Mouse (Mus musculus): Measurements from ENCODE around the gene Rnf10. TPM values are rescaled to one million over a fixed set of nuclear protein-coding genes. Genes with fewer than 3 reads are reported as not detected.

Rnf10 gene
- total RNA-seq, 1 experiment = 134 TPM

DNA sequence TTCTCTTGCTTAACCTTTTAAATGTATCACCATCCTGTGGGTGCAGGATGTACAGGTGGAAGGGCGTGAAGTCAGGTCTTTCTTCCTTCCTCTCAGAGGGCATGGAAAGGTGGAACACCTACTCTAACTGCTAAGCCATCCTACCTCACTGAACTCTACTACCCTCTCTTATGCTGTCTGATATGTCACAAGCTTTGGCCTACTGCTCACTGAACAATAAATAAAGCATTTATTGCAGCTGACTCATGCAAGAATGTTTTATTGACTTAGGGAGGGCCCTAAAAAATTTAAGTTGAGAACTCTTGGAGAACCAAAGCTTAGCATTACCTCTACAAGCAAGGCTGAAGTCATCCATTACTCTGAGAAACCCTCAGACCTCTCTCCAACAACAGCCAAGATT lies 2.7 kb downstream of the Rnf10 start:
- TF ChIP-seq CHD2 (IDR thresholded peaks at IDR 0.05; ENCODE audit: low read depth, low read length) (no peak), ZC3H11A (IDR thresholded peaks at IDR 0.05; ENCODE audit: borderline replicate concordance, low read depth, low read length) (no peak), MAFK (IDR thresholded peaks at IDR 0.05; ENCODE audit: insufficient read depth, low read depth, low read length) (no peak), HCFC1 (IDR thresholded peaks at IDR 0.05; ENCODE audit: borderline replicate concordance, insufficient read depth, low read length) (no peak), ZNF384 (IDR thresholded peaks at IDR 0.05; ENCODE audit: low read depth, low read length) (no peak)
- Histone ChIP-seq H3K4me1 (ENCODE audit: control insufficient read depth in 2 of 2, insufficient read depth in 2 of 2, low read length in 2 of 2, poor library complexity in 1 of 2) (peaks cover 2 to 11% of the 10 kb centered on the region in 2 experiments; a peak in 3 of 4 replicates), H3K9me3 (ENCODE audit: control insufficient read depth, insufficient read depth, low read depth, low read length) (no peaks in the 10 kb centered on the region), H3K36me3 (ENCODE audit: control insufficient read depth, insufficient read depth, low read length, poor library complexity, severe bottlenecking) (peaks cover 19% of the 10 kb centered on the region), H3K27ac (ENCODE audit: insufficient read depth, low read depth, low read length, poor library complexity, severe bottlenecking) (no peak overlapping the region), H3K9ac (ENCODE audit: insufficient read depth, low read depth, low read length, poor library complexity, severe bottlenecking) (no peak overlapping the region), H3K4me3 (ENCODE audit: insufficient read depth in 1 of 2, low read depth in 1 of 2, low read length in 2 of 2, poor library complexity in 1 of 2, severe bottlenecking in 1 of 2) (no peak overlapping the region)
- in situ Hi-C loops (cut with MboI; ENCODE audit: low sequenced_read_pairs in 2 of 2, unreplicated experiment in 2 of 2) = no loop called here
- no peak for DNase-seq (ENCODE audit: low read depth, low spot score)

DNA sequence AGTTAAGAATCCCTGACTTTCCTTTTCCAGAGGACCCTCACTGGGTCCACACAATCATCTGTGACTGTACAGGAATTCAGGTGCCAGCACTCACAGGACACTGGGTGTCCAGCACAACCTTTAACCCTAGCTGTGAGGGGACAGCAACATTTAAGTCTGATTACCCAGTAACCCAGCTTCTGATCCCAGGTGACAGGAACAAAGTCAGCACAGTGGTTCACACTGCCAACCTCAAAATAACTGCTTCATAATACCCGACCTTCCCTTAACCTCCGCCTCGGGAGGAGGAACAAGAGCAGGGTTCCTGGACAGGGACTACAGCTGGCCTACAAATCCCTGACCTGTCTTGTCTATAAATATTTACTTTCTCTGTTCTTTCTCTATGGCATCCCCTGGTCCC lies 4.4 kb downstream of the Rnf10 start:
- in situ Hi-C loops (cut with MboI; ENCODE audit: low sequenced_read_pairs in 2 of 2, unreplicated experiment in 2 of 2) = no loop called here
- Histone ChIP-seq H3K27ac (ENCODE audit: insufficient read depth, low read depth, low read length, poor library complexity, severe bottlenecking) (no peak overlapping the region), H3K36me3 (ENCODE audit: control insufficient read depth, insufficient read depth, low read length, poor library complexity, severe bottlenecking) (peaks cover 19% of the 10 kb centered on the region), H3K9me3 (ENCODE audit: control insufficient read depth, insufficient read depth, low read depth, low read length) (no peaks in the 10 kb centered on the region), H3K9ac (ENCODE audit: insufficient read depth, low read depth, low read length, poor library complexity, severe bottlenecking) (no peak overlapping the region), H3K4me1 (ENCODE audit: control insufficient read depth in 2 of 2, insufficient read depth in 2 of 2, low read length in 2 of 2, poor library complexity in 1 of 2) (peaks cover 0 to 7% of the 10 kb centered on the region in 2 experiments; a peak in 2 of 4 replicates), H3K4me3 (ENCODE audit: insufficient read depth in 1 of 2, low read depth in 1 of 2, low read length in 2 of 2, poor library complexity in 1 of 2, severe bottlenecking in 1 of 2) (no peak overlapping the region)
- TF ChIP-seq CHD2 (IDR thresholded peaks at IDR 0.05; ENCODE audit: low read depth, low read length) = no peak
- DNase-seq (ENCODE audit: low read depth, low spot score) = no peak

DNA sequence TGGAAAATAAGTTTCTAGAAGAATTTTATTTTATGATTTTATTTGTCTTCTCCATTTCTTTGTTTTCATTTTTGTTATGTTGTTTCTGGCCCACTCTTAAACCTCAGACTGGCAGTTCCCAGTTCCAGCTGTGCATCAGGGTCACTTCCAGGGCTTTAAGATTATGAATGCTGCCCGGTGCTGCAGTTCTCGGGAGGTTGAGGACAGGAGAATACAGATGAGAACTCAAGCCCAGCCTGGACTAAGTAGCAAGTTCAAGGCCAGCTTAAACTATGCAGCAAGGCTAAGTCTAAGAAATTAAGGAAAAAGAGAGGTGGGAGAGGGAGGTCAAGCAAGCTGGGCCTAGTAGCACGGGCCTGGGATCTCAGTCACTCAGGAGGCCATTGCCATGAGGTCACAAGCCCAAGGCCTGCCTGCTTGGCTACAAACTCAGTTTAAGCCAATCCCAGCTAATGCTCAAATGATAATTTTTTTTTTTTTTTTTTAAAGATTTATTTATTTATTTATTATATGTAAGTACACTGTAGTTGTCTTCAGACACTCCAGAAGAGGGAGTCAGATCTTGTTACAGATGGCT lies 5.1 kb downstream of the Rnf10 start:
- H3K27ac ChIP-seq (ENCODE audit: insufficient read depth, low read depth, low read length, poor library complexity, severe bottlenecking) = no peak overlapping the region
- H3K9me3 ChIP-seq (ENCODE audit: control insufficient read depth, insufficient read depth, low read depth, low read length) = no peaks in the 10 kb centered on the region
- H3K36me3 ChIP-seq (ENCODE audit: control insufficient read depth, insufficient read depth, low read length, poor library complexity, severe bottlenecking) = peaks cover 26% of the 10 kb centered on the region
- TF ChIP-seq CHD2 (IDR thresholded peaks at IDR 0.05; ENCODE audit: low read depth, low read length) = no peak
- H3K9ac ChIP-seq (ENCODE audit: insufficient read depth, low read depth, low read length, poor library complexity, severe bottlenecking) = no peak overlapping the region
- no peak overlapping the region for H3K4me3 ChIP-seq (ENCODE audit: insufficient read depth in 1 of 2, low read depth in 1 of 2, low read length in 2 of 2, poor library complexity in 1 of 2, severe bottlenecking in 1 of 2)
- H3K4me1 ChIP-seq (ENCODE audit: control insufficient read depth in 2 of 2, insufficient read depth in 2 of 2, low read length in 2 of 2, poor library complexity in 1 of 2) = peaks cover 0 to 9% of the 10 kb centered on the region in 2 experiments; a peak in 2 of 4 replicates
- no peak for DNase-seq (ENCODE audit: low read depth, low spot score)
- in situ Hi-C loops (cut with MboI; ENCODE audit: low sequenced_read_pairs in 2 of 2, unreplicated experiment in 2 of 2) = no loop called here

DNA sequence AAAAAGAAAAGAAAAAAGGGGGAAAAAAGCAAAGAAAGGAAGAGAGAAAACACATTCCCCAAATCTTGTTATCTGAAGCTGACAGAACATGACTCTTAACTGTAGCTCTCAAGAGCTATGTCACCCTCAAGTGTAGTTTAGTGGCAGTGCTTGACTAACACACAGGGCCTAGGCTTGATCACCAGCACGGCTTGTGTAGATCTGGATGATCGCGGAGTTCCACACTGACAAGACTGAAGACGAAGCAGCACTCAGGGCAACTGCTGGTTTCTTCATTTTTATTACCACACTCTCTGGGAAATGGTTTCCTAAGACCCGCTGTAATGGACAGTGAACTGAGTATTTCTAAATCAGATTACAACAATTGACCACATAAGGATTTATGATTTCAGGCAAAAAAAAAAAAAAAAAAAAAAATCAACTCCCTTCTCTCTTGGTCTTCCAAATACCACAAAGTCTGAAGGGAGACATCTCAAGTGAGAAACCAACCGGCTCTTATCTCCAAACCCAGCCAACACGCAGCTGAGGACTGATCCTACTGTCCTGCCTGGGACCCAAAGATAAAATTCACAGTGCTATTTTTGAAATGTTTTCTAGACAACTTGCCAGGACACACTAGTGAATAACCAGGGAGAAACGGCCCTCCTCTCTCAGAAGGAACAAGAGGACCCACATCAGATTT lies 5.8 kb downstream of the Rnf10 start:
- in situ Hi-C loops (cut with MboI; ENCODE audit: low sequenced_read_pairs in 2 of 2, unreplicated experiment in 2 of 2) = no loop called here
- Histone ChIP-seq H3K4me1 (ENCODE audit: control insufficient read depth in 2 of 2, insufficient read depth in 2 of 2, low read length in 2 of 2, poor library complexity in 1 of 2) (peaks cover 0 to 10% of the 10 kb centered on the region in 2 experiments; a peak in 2 of 4 replicates), H3K4me3 (ENCODE audit: insufficient read depth in 1 of 2, low read depth in 1 of 2, low read length in 2 of 2, poor library complexity in 1 of 2, severe bottlenecking in 1 of 2) (no peak overlapping the region), H3K9ac (ENCODE audit: insufficient read depth, low read depth, low read length, poor library complexity, severe bottlenecking) (no peak overlapping the region), H3K9me3 (ENCODE audit: control insufficient read depth, insufficient read depth, low read depth, low read length) (no peaks in the 10 kb centered on the region), H3K36me3 (ENCODE audit: control insufficient read depth, insufficient read depth, low read length, poor library complexity, severe bottlenecking) (peaks cover 27% of the 10 kb centered on the region), H3K27ac (ENCODE audit: insufficient read depth, low read depth, low read length, poor library complexity, severe bottlenecking) (no peak overlapping the region)
- no peak for DNase-seq (ENCODE audit: low read depth, low spot score)
- TF ChIP-seq MAFK (IDR thresholded peaks at IDR 0.05; ENCODE audit: insufficient read depth, low read depth, low read length) (no peak), CHD2 (IDR thresholded peaks at IDR 0.05; ENCODE audit: low read depth, low read length) (no peak), HCFC1 (IDR thresholded peaks at IDR 0.05; ENCODE audit: borderline replicate concordance, insufficient read depth, low read length) (no peak), ZC3H11A (IDR thresholded peaks at IDR 0.05; ENCODE audit: borderline replicate concordance, low read depth, low read length) (no peak), ZNF384 (IDR thresholded peaks at IDR 0.05; ENCODE audit: low read depth, low read length) (no peak)

DNA sequence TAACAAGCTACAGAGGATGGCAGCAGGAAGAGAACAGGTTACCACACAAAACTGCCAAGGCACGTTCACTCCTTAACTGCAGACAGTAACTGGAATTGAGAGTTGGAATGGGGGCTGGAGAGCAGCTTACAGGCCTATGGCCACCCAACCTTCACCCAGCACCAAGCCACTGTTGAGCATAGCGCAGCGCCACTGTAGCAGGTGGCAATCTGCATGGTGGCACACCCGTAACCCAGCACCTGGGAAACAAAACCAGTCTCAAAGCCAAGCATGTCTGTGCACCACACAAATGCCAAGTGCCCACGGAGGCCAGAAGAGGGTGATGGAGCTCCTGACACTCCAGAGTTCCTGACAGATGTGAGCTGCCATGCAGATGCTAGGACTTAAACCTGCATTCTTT lies 6.4 kb downstream of the Rnf10 start:
- in situ Hi-C loops (cut with MboI; ENCODE audit: low sequenced_read_pairs in 2 of 2, unreplicated experiment in 2 of 2) = no loop called here
- Histone ChIP-seq H3K36me3 (ENCODE audit: control insufficient read depth, insufficient read depth, low read length, poor library complexity, severe bottlenecking) (peaks cover 27% of the 10 kb centered on the region), H3K4me3 (ENCODE audit: insufficient read depth in 1 of 2, low read depth in 1 of 2, low read length in 2 of 2, poor library complexity in 1 of 2, severe bottlenecking in 1 of 2) (no peak overlapping the region), H3K4me1 (ENCODE audit: control insufficient read depth in 2 of 2, insufficient read depth in 2 of 2, low read length in 2 of 2, poor library complexity in 1 of 2) (peaks cover 0 to 10% of the 10 kb centered on the region in 2 experiments; a peak in 2 of 4 replicates), H3K9ac (ENCODE audit: insufficient read depth, low read depth, low read length, poor library complexity, severe bottlenecking) (no peak overlapping the region), H3K27ac (ENCODE audit: insufficient read depth, low read depth, low read length, poor library complexity, severe bottlenecking) (no peak overlapping the region), H3K9me3 (ENCODE audit: control insufficient read depth, insufficient read depth, low read depth, low read length) (no peaks in the 10 kb centered on the region)
- no peak for TF ChIP-seq ZC3H11A (IDR thresholded peaks at IDR 0.05; ENCODE audit: borderline replicate concordance, low read depth, low read length)
- no peak for TF ChIP-seq ZNF384 (IDR thresholded peaks at IDR 0.05; ENCODE audit: low read depth, low read length)
- no peak for TF ChIP-seq CHD2 (IDR thresholded peaks at IDR 0.05; ENCODE audit: low read depth, low read length)
- no peak for TF ChIP-seq HCFC1 (IDR thresholded peaks at IDR 0.05; ENCODE audit: borderline replicate concordance, insufficient read depth, low read length)
- TF ChIP-seq MAFK (IDR thresholded peaks at IDR 0.05; ENCODE audit: insufficient read depth, low read depth, low read length) = no peak
- DNase-seq (ENCODE audit: low read depth, low spot score) = no peak
